Mouse (Mus musculus) stomach, postnatal 0 days (tissue): ENCODE results near the gene Pop5.

Experiments used
- CTCF ChIP-seq: IDR thresholded peaks from 2 replicates; pipeline ENCODE4 v1.5.1; 2016; ENCODE audit warnings: antibody characterized with exemption, low read depth, mild to moderate bottlenecking, moderate library complexity
- EP300 ChIP-seq: optimal IDR thresholded peaks from 2 replicates; pipeline ENCODE3; 2016; ENCODE audit warnings: antibody characterized with exemption

GRCm38 (mm10) chr5:115193226-115193625 is 42.4 kb upstream of the Pop5 start:
- no peak for TF ChIP-seq CTCF
- no peak for TF ChIP-seq EP300
